Mouse (Mus musculus) CH12.LX (cell line): ENCODE measurements around the gene Cyp2b19.

Experiments used
- CHD2 ChIP-seq: IDR thresholded peaks from 2 replicates; pipeline ENCODE4 v1.6.1; 2011; ENCODE audit warnings: low read length, improper control_type of control experiment
- CTCF ChIP-seq, 2 experiments: IDR thresholded peaks in 1 of 2; conservative IDR thresholded peaks in 1 of 2; 2 replicates each; pipeline ENCODE4 v1.5.1; 2011 to 2012; ENCODE audit warnings: low read depth in 2 of 2, low read length in 2 of 2, improper control_type of control experiment in 1 of 2, inconsistent platforms in 1 of 2, mild to moderate bottlenecking in 1 of 2, moderate library complexity in 1 of 2
- ELF1 ChIP-seq: IDR thresholded peaks from 2 replicates; pipeline ENCODE4 v1.6.1; 2014; ENCODE audit warnings: low read depth, mild to moderate bottlenecking, inconsistent platforms, low read length, improper control_type of control experiment
- POLR2AphosphoS2 ChIP-seq: IDR thresholded peaks from 2 replicates; pipeline ENCODE4 v1.6.1; 2011; ENCODE audit warnings: low read depth, low read length, improper control_type of control experiment
- RCOR1 ChIP-seq: conservative IDR thresholded peaks from 2 replicates; pipeline ENCODE4 v1.6.1; 2012; ENCODE audit warnings: low read depth, mild to moderate bottlenecking, inconsistent platforms, low read length, improper control_type of control experiment
- USF2 ChIP-seq: conservative IDR thresholded peaks from 2 replicates; pipeline ENCODE4 v1.6.1; 2011; ENCODE audit warnings: low read depth, low read length, improper control_type of control experiment
- ZC3H11A ChIP-seq: IDR thresholded peaks from 2 replicates; pipeline ENCODE4 v1.6.1; 2012; ENCODE audit warnings: low read depth, mild to moderate bottlenecking, inconsistent platforms, low read length, improper control_type of control experiment
- ZKSCAN1 ChIP-seq: IDR thresholded peaks from 2 replicates; pipeline ENCODE4 v1.6.1; 2012; ENCODE audit warnings: low read depth, inconsistent platforms, low read length, improper control_type of control experiment, borderline replicate concordance

- TF ChIP-seq CTCF (conservative IDR thresholded peaks at IDR 0.05 in 1 of 2, IDR thresholded peaks at IDR 0.05 in 1 of 2; ENCODE audit: low read depth in 2 of 2, low read length in 2 of 2) (no peak), ZC3H11A (no peak), ZKSCAN1 (no peak), POLR2AphosphoS2 (no peak), CHD2 (no peak), ELF1 (no peak), USF2 (no peak), RCOR1 (no peak)
Observed at GRCm38 (mm10) chr7:26780998-26781766, 24.2 kb downstream of the Cyp2b19 start.
